Mouse (Mus musculus) kidney, embryonic 15.5 days (tissue): ENCODE results near the gene Tns1. TPM values are rescaled to one million over a fixed set of nuclear protein-coding genes. Genes with fewer than 3 reads are reported as not detected.

Experiments used
- ATAC-seq: fragments of 200-750 bp; cut with Nextera tagmentation; replicated peaks from 2 replicates; pipeline ENCODE4 v1.8.0; 2017; ENCODE audit warnings: moderate TSS enrichment; ENCODE audit not compliant: low FRiP score
- H3K27ac ChIP-seq: fragments of 300-500 bp; sonication (generic); 2 replicates; pipeline ENCODE4 v1.5.1; 2015; ENCODE audit warnings: mild to moderate bottlenecking, inconsistent platforms
- H3K27me3 ChIP-seq: fragments of 300-500 bp; sonication (generic); 2 replicates; pipeline ENCODE4 v1.6.1; 2015; ENCODE audit warnings: inconsistent platforms
- H3K36me3 ChIP-seq: fragments of 300-500 bp; sonication (generic); 2 replicates; pipeline ENCODE4 v1.6.1; 2015; ENCODE audit warnings: inconsistent platforms
- H3K4me1 ChIP-seq: fragments of 300-500 bp; sonication (generic); 2 replicates; pipeline ENCODE4 v1.6.1; 2015; ENCODE audit warnings: inconsistent platforms
- H3K4me2 ChIP-seq: fragments of 300-500 bp; sonication (generic); 2 replicates; pipeline ENCODE4 v1.6.1; 2015; ENCODE audit warnings: moderate library complexity, mild to moderate bottlenecking, inconsistent platforms
- H3K4me3 ChIP-seq: fragments of 300-500 bp; sonication (generic); replicated peaks from 2 replicates; pipeline ENCODE4 v1.5.1; 2015; ENCODE audit warnings: mild to moderate bottlenecking, inconsistent platforms
- H3K9ac ChIP-seq: fragments of 300-500 bp; sonication (generic); 2 replicates; pipeline ENCODE4 v1.6.1; 2015; ENCODE audit warnings: mild to moderate bottlenecking, inconsistent platforms
- H3K9me3 ChIP-seq: fragments of 300-500 bp; sonication (generic); replicated peaks from 2 replicates; pipeline ENCODE4 v1.6.1; 2016; ENCODE audit warnings: inconsistent platforms
- WGBS: fragments of 180-500 bp; shearing (Covaris S2); methylation state at CpG from one replicate; pipeline ENCODE4 v1.1.7; 2015; ENCODE audit warnings: mixed read lengths; 5-methylcytosine and 5-hydroxymethylcytosine counted together
- polyA plus RNA-seq: library from polyadenylated mRNA; unstranded; fragments of >200 nt; fragmentation: Nextera tagmentation; extraction: Ambion mirVana; gene quantifications from 2 replicates; pipeline ENCODE4 v1.2.1, GENCODE M21; 2015

The Tns1 gene
- polyA plus RNA-seq, 1 experiment from 2014 or later, result 70.9 TPM

GRCm38 (mm10) chr1:74098004-74099000 is 25.9 kb downstream of the Tns1 start:
- peak overlapping the region; percentile 99 for H3K4me2 ChIP-seq
- 1% methylated on average over 58 of the region's 58 CpGs for WGBS
- H3K4me1 ChIP-seq, result peaks cover 69% of the 10 kb centered on the region
- H3K9me3 ChIP-seq, result no peaks in the 10 kb centered on the region
- peak overlapping the region; percentile 61 for H3K4me3 ChIP-seq
- H3K9ac ChIP-seq, result peak overlapping the region; percentile 64
- ATAC-seq, result peak; percentile 55; the same call in 1 of the 2 replicates
- peaks cover 49% of the 10 kb centered on the region for H3K27me3 ChIP-seq
- H3K27ac ChIP-seq, result peak overlapping the region; percentile 64
- no peaks in the 10 kb centered on the region for H3K36me3 ChIP-seq

- H3K9ac ChIP-seq, result no peak overlapping the region
- H3K4me2 ChIP-seq, result no peak overlapping the region
- no peak for ATAC-seq
- H3K4me3 ChIP-seq, result no peak overlapping the region
- no peaks in the 10 kb centered on the region for H3K9me3 ChIP-seq
- 64% methylated on average over 3 of the region's 3 CpGs for WGBS
- H3K27ac ChIP-seq, result no peak overlapping the region
- H3K36me3 ChIP-seq, result no peaks in the 10 kb centered on the region
- H3K27me3 ChIP-seq, result peaks cover 48% of the 10 kb centered on the region
- H3K4me1 ChIP-seq, result peaks cover 79% of the 10 kb centered on the region
These were observed 28.5 kb downstream of the Tns1 start for GRCm38 (mm10) chr1:74095728-74096127.

GRCm38 (mm10) chr1:74095296-74095695 is 29.0 kb downstream of the Tns1 start:
- Histone ChIP-seq H3K9ac (no peak overlapping the region), H3K4me3 (no peak overlapping the region), H3K9me3 (no peaks in the 10 kb centered on the region), H3K4me1 (peaks cover 82% of the 10 kb centered on the region), H3K4me2 (no peak overlapping the region), H3K27ac (no peak overlapping the region), H3K36me3 (no peaks in the 10 kb centered on the region), H3K27me3 (peaks cover 44% of the 10 kb centered on the region)
- no peak for ATAC-seq
- WGBS, result 46% methylated on average over 6 of the region's 6 CpGs

- peaks cover 38% of the 10 kb centered on the region for H3K27me3 ChIP-seq
- H3K36me3 ChIP-seq, result no peaks in the 10 kb centered on the region
- 57% methylated on average over 7 of the region's 7 CpGs for WGBS
- no peak for ATAC-seq
- no peak overlapping the region for H3K4me3 ChIP-seq
- no peaks in the 10 kb centered on the region for H3K9me3 ChIP-seq
- no peak overlapping the region for H3K9ac ChIP-seq
- peaks cover 82% of the 10 kb centered on the region for H3K4me1 ChIP-seq
- H3K4me2 ChIP-seq, result no peak overlapping the region
- H3K27ac ChIP-seq, result no peak overlapping the region
These were observed 29.6 kb downstream of the Tns1 start for GRCm38 (mm10) chr1:74094497-74095270.

GRCm38 (mm10) chr1:74093447-74093846 is 30.8 kb downstream of the Tns1 start:
- no peak for ATAC-seq
- Histone ChIP-seq H3K9ac (no peak overlapping the region), H3K4me2 (no peak overlapping the region), H3K36me3 (no peaks in the 10 kb centered on the region), H3K9me3 (no peaks in the 10 kb centered on the region), H3K27me3 (peaks cover 28% of the 10 kb centered on the region), H3K27ac (peak overlapping the region; percentile 54; the same call in 1 of the 2 replicates), H3K4me1 (peaks cover 76% of the 10 kb centered on the region), H3K4me3 (no peak overlapping the region)
- 77% methylated on average over 5 of the region's 5 CpGs for WGBS

GRCm38 (mm10) chr1:74092242-74092641 is 32.0 kb downstream of the Tns1 start:
- Histone ChIP-seq H3K27me3 (peaks cover 18% of the 10 kb centered on the region), H3K9ac (no peak overlapping the region), H3K36me3 (no peaks in the 10 kb centered on the region), H3K9me3 (no peaks in the 10 kb centered on the region), H3K4me1 (peaks cover 64% of the 10 kb centered on the region), H3K4me2 (no peak overlapping the region), H3K27ac (peak overlapping the region; percentile 91), H3K4me3 (no peak overlapping the region)
- ATAC-seq, result peak; percentile 16; the same call in 1 of the 2 replicates
- WGBS, result 52% methylated on average over 10 of the region's 10 CpGs

- Histone ChIP-seq H3K4me2 (peak overlapping the region; percentile 53), H3K36me3 (no peaks in the 10 kb centered on the region), H3K27ac (peak overlapping the region; percentile 91), H3K27me3 (peaks cover 12% of the 10 kb centered on the region), H3K4me1 (peaks cover 61% of the 10 kb centered on the region), H3K4me3 (no peak overlapping the region), H3K9ac (no peak overlapping the region), H3K9me3 (no peaks in the 10 kb centered on the region)
- 31% methylated on average over 6 of the region's 6 CpGs for WGBS
- ATAC-seq, result 0 out of 2 replicates have a peak, but pooled peaks have one; percentile 20
These were observed 32.5 kb downstream of the Tns1 start for GRCm38 (mm10) chr1:74091611-74092224.

GRCm38 (mm10) chr1:74091138-74091537 is 33.1 kb downstream of the Tns1 start:
- Histone ChIP-seq H3K4me2 (peak overlapping the region; percentile 53), H3K36me3 (no peaks in the 10 kb centered on the region), H3K9ac (peak overlapping the region; percentile 29; the same call in 1 of the 2 replicates), H3K27ac (peak overlapping the region; percentile 91), H3K4me1 (peaks cover 55% of the 10 kb centered on the region), H3K4me3 (peak overlapping the region; percentile 37), H3K9me3 (no peaks in the 10 kb centered on the region), H3K27me3 (peaks cover 7% of the 10 kb centered on the region; the same call in 1 of the 2 replicates)
- 15% methylated on average over 7 of the region's 7 CpGs for WGBS
- peak; percentile 38; the same call in 1 of the 2 replicates for ATAC-seq

GRCm38 (mm10) chr1:74090329-74090728 is 33.9 kb downstream of the Tns1 start:
- H3K27ac ChIP-seq, result no peak overlapping the region
- 0 out of 2 replicates have a peak, but pooled peaks cover 3% of the 10 kb centered on the region for H3K27me3 ChIP-seq
- peak overlapping the region; percentile 29; the same call in 1 of the 2 replicates for H3K9ac ChIP-seq
- no peaks in the 10 kb centered on the region for H3K36me3 ChIP-seq
- H3K4me3 ChIP-seq, result peak overlapping the region; percentile 37
- 20% methylated on average over 7 of the region's 7 CpGs for WGBS
- H3K4me2 ChIP-seq, result peak overlapping the region; percentile 53
- H3K4me1 ChIP-seq, result peaks cover 57% of the 10 kb centered on the region
- no peak for ATAC-seq
- no peaks in the 10 kb centered on the region for H3K9me3 ChIP-seq

GRCm38 (mm10) chr1:74088569-74088968 is 35.7 kb downstream of the Tns1 start:
- H3K4me2 ChIP-seq, result no peak overlapping the region
- H3K4me3 ChIP-seq, result no peak overlapping the region
- H3K27ac ChIP-seq, result no peak overlapping the region
- H3K36me3 ChIP-seq, result no peaks in the 10 kb centered on the region
- H3K9me3 ChIP-seq, result no peaks in the 10 kb centered on the region
- no peak for ATAC-seq
- WGBS, result 90% methylated on average over 1 of the region's 1 CpGs
- H3K9ac ChIP-seq, result no peak overlapping the region
- no peaks in the 10 kb centered on the region for H3K27me3 ChIP-seq
- peaks cover 66% of the 10 kb centered on the region for H3K4me1 ChIP-seq

- no peak overlapping the region for H3K9ac ChIP-seq
- no peak overlapping the region for H3K4me3 ChIP-seq
- ATAC-seq, result no peak
- no peaks in the 10 kb centered on the region for H3K9me3 ChIP-seq
- H3K36me3 ChIP-seq, result no peaks in the 10 kb centered on the region
- peaks cover 62% of the 10 kb centered on the region for H3K4me1 ChIP-seq
- 89% methylated on average over 7 of the region's 7 CpGs for WGBS
- H3K27me3 ChIP-seq, result no peaks in the 10 kb centered on the region
- no peak overlapping the region for H3K27ac ChIP-seq
- H3K4me2 ChIP-seq, result no peak overlapping the region
These were observed 38.7 kb downstream of the Tns1 start for GRCm38 (mm10) chr1:74085566-74085965.
